Mouse (Mus musculus) cerebellum, postnatal 25 days (tissue): Measurements from ENCODE around the gene Babam2.
A peak's percentile ranks its signal among the peaks of the same experiment; 100 is the strongest.
"Not testable (repeated sequence)": the region's sequence is repeated elsewhere in the genome, so short reads cannot be mapped to it uniquely, and the experiment has no call there.

Experiments used
- DNase-seq, 2 experiments: peaks; one replicate each; pipeline ENCODE4 v3.0.0; 2021; ENCODE audit warnings: mixed read lengths in 2 of 2

The Babam2 gene

GRCm38 (mm10) chr5:31787622-31788021 is 90.1 kb downstream of the Babam2 start:
- no peak for DNase-seq

GRCm38 (mm10) chr5:31792338-31792737 is 94.9 kb downstream of the Babam2 start:
- no peak for DNase-seq

GRCm38 (mm10) chr5:31792863-31793262 is 95.4 kb downstream of the Babam2 start:
- DNase-seq, result no peak

GRCm38 (mm10) chr5:31795414-31795813 is 97.9 kb downstream of the Babam2 start:
- DNase-seq, result no peak

- DNase-seq, result no peak
These were observed 99.5 kb downstream of the Babam2 start for GRCm38 (mm10) chr5:31796979-31797378.

GRCm38 (mm10) chr5:31804211-31804610 is 106.7 kb downstream of the Babam2 start:
- DNase-seq, result not testable (repeated sequence)

- no peak for DNase-seq
These were observed 107.3 kb downstream of the Babam2 start for GRCm38 (mm10) chr5:31804751-31805150.

- DNase-seq, result no peak
These were observed 109.8 kb downstream of the Babam2 start for GRCm38 (mm10) chr5:31807312-31807711.

GRCm38 (mm10) chr5:31808271-31808670 is 110.8 kb downstream of the Babam2 start:
- DNase-seq, result peak; percentile 32 to 48

GRCm38 (mm10) chr5:31810796-31811662 is 113.5 kb downstream of the Babam2 start:
- DNase-seq, result peak in 1 of 2 experiments; percentile 46

GRCm38 (mm10) chr5:31811663-31812001 is 114.1 kb downstream of the Babam2 start:
- DNase-seq, result no peak

- DNase-seq, result peak in 1 of 2 experiments; percentile 51
These were observed 115.7 kb downstream of the Babam2 start for GRCm38 (mm10) chr5:31813156-31813675.

- no peak for DNase-seq
These were observed 116.6 kb downstream of the Babam2 start for GRCm38 (mm10) chr5:31814068-31814467.

GRCm38 (mm10) chr5:31815129-31815528 is 117.6 kb downstream of the Babam2 start:
- no peak for DNase-seq

GRCm38 (mm10) chr5:31816082-31816481 is 118.6 kb downstream of the Babam2 start:
- DNase-seq, result no peak

- no peak for DNase-seq
These were observed 123.3 kb downstream of the Babam2 start for GRCm38 (mm10) chr5:31820801-31821200.

GRCm38 (mm10) chr5:31821204-31821603 is 123.7 kb downstream of the Babam2 start:
- DNase-seq, result no peak

- DNase-seq, result peak in 1 of 2 experiments; percentile 24
These were observed 126.2 kb downstream of the Babam2 start for GRCm38 (mm10) chr5:31823673-31824072.

GRCm38 (mm10) chr5:31824126-31824525 is 126.6 kb downstream of the Babam2 start:
- DNase-seq, result no peak

GRCm38 (mm10) chr5:31827304-31827703 is 129.8 kb downstream of the Babam2 start:
- no peak for DNase-seq

GRCm38 (mm10) chr5:31827896-31828295 is 130.4 kb downstream of the Babam2 start:
- DNase-seq, result no peak

GRCm38 (mm10) chr5:31828747-31829146 is 131.3 kb downstream of the Babam2 start:
- DNase-seq, result no peak

- DNase-seq, result no peak
These were observed 132.1 kb downstream of the Babam2 start for GRCm38 (mm10) chr5:31829588-31829987.

- no peak for DNase-seq
These were observed 134.1 kb downstream of the Babam2 start for GRCm38 (mm10) chr5:31831587-31831986.
